Mouse (Mus musculus) forebrain, embryonic 15.5 days (tissue): ENCODE results near the gene Rnf166. TPM values are rescaled to one million over a fixed set of nuclear protein-coding genes. Genes with fewer than 3 reads are reported as not detected.

Source experiments
- ATAC-seq: fragments of 200-750 bp; cut with Nextera tagmentation; replicated peaks from 2 replicates; pipeline ENCODE4 v1.8.0; 2017; ENCODE audit warnings: mild to moderate bottlenecking, moderate TSS enrichment, moderate library complexity
- H3K27ac ChIP-seq: fragments of 300-500 bp; sonication (generic); replicated peaks from 2 replicates; pipeline ENCODE4 v1.5.1; 2015; ENCODE audit warnings: mild to moderate bottlenecking, inconsistent platforms
- H3K27me3 ChIP-seq: fragments of 300-500 bp; sonication (generic); 2 replicates; pipeline ENCODE4 v1.6.1; 2015; ENCODE audit warnings: inconsistent platforms
- H3K36me3 ChIP-seq: fragments of 300-500 bp; sonication (generic); 2 replicates; pipeline ENCODE4 v1.6.1; 2015; ENCODE audit warnings: mild to moderate bottlenecking, inconsistent platforms
- H3K4me1 ChIP-seq: fragments of 300-500 bp; sonication (generic); 2 replicates; pipeline ENCODE4 v1.6.1; 2015; ENCODE audit warnings: inconsistent platforms
- H3K4me2 ChIP-seq: fragments of 300-500 bp; sonication (generic); replicated peaks from 2 replicates; pipeline ENCODE4 v1.6.1; 2015; ENCODE audit warnings: mild to moderate bottlenecking, inconsistent platforms
- H3K4me3 ChIP-seq: fragments of 300-500 bp; sonication (generic); 2 replicates; pipeline ENCODE4 v1.5.1; 2015; ENCODE audit warnings: mild to moderate bottlenecking, inconsistent platforms
- H3K9ac ChIP-seq: fragments of 300-500 bp; sonication (generic); replicated peaks from 2 replicates; pipeline ENCODE4 v1.6.1; 2015; ENCODE audit warnings: mild to moderate bottlenecking, inconsistent platforms
- H3K9me3 ChIP-seq: fragments of 300-500 bp; sonication (generic); 2 replicates; pipeline ENCODE4 v1.6.1; 2016; ENCODE audit warnings: inconsistent platforms
- WGBS: fragments of 180-500 bp; shearing (Covaris S2); methylation state at CpG from one replicate; pipeline ENCODE4 v1.1.7; 2015; ENCODE audit warnings: mixed read lengths; 5-methylcytosine and 5-hydroxymethylcytosine counted together
- polyA plus RNA-seq: library from polyadenylated mRNA; unstranded; fragments of >200 nt; fragmentation: Nextera tagmentation; extraction: Ambion mirVana; gene quantifications from 2 replicates; pipeline ENCODE4 v1.2.1, GENCODE M21; 2015

Rnf166 gene
- polyA plus RNA-seq, 1 experiment from 2014 or later, result 44.8 TPM

GRCm38 (mm10) chr8:122445203-122445602 is 30.7 kb downstream of the Rnf166 start:
- no peak for ATAC-seq
- 70% methylated on average over 3 of the region's 3 CpGs for WGBS
- Histone ChIP-seq H3K9me3 (no peaks in the 10 kb centered on the region), H3K27me3 (no peaks in the 10 kb centered on the region), H3K4me3 (peak overlapping the region; percentile 64; the same call in 1 of the 2 replicates), H3K9ac (no peak overlapping the region), H3K4me1 (peaks cover 28% of the 10 kb centered on the region), H3K36me3 (no peaks in the 10 kb centered on the region), H3K27ac (peak overlapping the region; percentile 98), H3K4me2 (peak overlapping the region; percentile 60; the same call in 1 of the 2 replicates)

- Histone ChIP-seq H3K4me3 (peak overlapping the region; percentile 64), H3K36me3 (peaks cover 2% of the 10 kb centered on the region; the same call in 1 of the 2 replicates), H3K9me3 (no peaks in the 10 kb centered on the region), H3K27ac (peak overlapping the region; percentile 98), H3K4me2 (peak overlapping the region; percentile 60), H3K4me1 (peaks cover 28% of the 10 kb centered on the region), H3K9ac (peak overlapping the region; percentile 84), H3K27me3 (no peaks in the 10 kb centered on the region)
- WGBS, result 2% methylated on average over 19 of the region's 19 CpGs
- ATAC-seq, result peak; percentile 66
Measured at GRCm38 (mm10) chr8:122444058-122444748, 31.7 kb downstream of the Rnf166 start.

GRCm38 (mm10) chr8:122443262-122444006 is 32.4 kb downstream of the Rnf166 start, which contains the start of gene Mvd:
Gene Mvd, minus strand, starts transcription at chr8:122443422.
- Histone ChIP-seq H3K9me3 (no peaks in the 10 kb centered on the region), H3K4me1 (peaks cover 28% of the 10 kb centered on the region), H3K4me3 (peak within 1 kb of the TSS; percentile 64), H3K4me2 (peak within 1 kb of the TSS; percentile 86), H3K27ac (peak within 1 kb of the TSS; percentile 98), H3K27me3 (no peaks in the 10 kb centered on the region), H3K36me3 (peaks cover 4% of the 10 kb centered on the region; the same call in 1 of the 2 replicates), H3K9ac (peak within 1 kb of the TSS; percentile 84)
- under 1% methylated on average over 47 of the region's 47 CpGs for WGBS
- ATAC-seq, result peak; percentile 99

- peak overlapping the region; percentile 82 for H3K27ac ChIP-seq
- no peak for ATAC-seq
Measured at GRCm38 (mm10) chr8:122442781-122443180, 33.1 kb downstream of the Rnf166 start.

GRCm38 (mm10) chr8:122442356-122442755 is 33.5 kb downstream of the Rnf166 start:
- Histone ChIP-seq H3K4me1 (peaks cover 28% of the 10 kb centered on the region), H3K9me3 (no peaks in the 10 kb centered on the region), H3K27ac (no peak overlapping the region), H3K9ac (peak overlapping the region; percentile 69), H3K4me2 (peak overlapping the region; percentile 86), H3K4me3 (peak overlapping the region; percentile 64), H3K27me3 (no peaks in the 10 kb centered on the region), H3K36me3 (peaks cover 7% of the 10 kb centered on the region; the same call in 1 of the 2 replicates)
- ATAC-seq, result no peak
- whole genome bisulfite sequencing, result 16% methylated on average over 7 of the region's 7 CpGs

More at GRCm38 (mm10) chr8:122442781-122443180, 33.1 kb downstream of the Rnf166 start:
- under 1% methylated on average over 12 of the region's 12 CpGs for WGBS
- Histone ChIP-seq H3K36me3 (peaks cover 7% of the 10 kb centered on the region; the same call in 1 of the 2 replicates), H3K27me3 (no peaks in the 10 kb centered on the region), H3K9me3 (no peaks in the 10 kb centered on the region), H3K4me2 (peak overlapping the region; percentile 86), H3K9ac (peak overlapping the region; percentile 69), H3K4me3 (peak overlapping the region; percentile 64), H3K4me1 (peaks cover 28% of the 10 kb centered on the region)

- Histone ChIP-seq H3K4me2 (no peak overlapping the region), H3K4me1 (peaks cover 28% of the 10 kb centered on the region), H3K9ac (no peak overlapping the region), H3K4me3 (no peak overlapping the region), H3K9me3 (no peaks in the 10 kb centered on the region), H3K36me3 (peaks cover 18% of the 10 kb centered on the region), H3K27me3 (no peaks in the 10 kb centered on the region), H3K27ac (no peak overlapping the region)
- ATAC-seq, result no peak
- 100% methylated on average over 1 of the region's 1 CpGs for WGBS
Measured at GRCm38 (mm10) chr8:122441326-122441725, 34.5 kb downstream of the Rnf166 start.

GRCm38 (mm10) chr8:122439336-122439735 is 36.5 kb downstream of the Rnf166 start:
- no peaks in the 10 kb centered on the region for H3K27me3 ChIP-seq
- peaks cover 33% of the 10 kb centered on the region for H3K36me3 ChIP-seq
- no peak overlapping the region for H3K9ac ChIP-seq
- no peaks in the 10 kb centered on the region for H3K9me3 ChIP-seq
- WGBS, result 89% methylated on average over 16 of the region's 16 CpGs
- H3K4me3 ChIP-seq, result no peak overlapping the region
- H3K4me2 ChIP-seq, result no peak overlapping the region
- ATAC-seq, result no peak
- peaks cover 12% of the 10 kb centered on the region for H3K4me1 ChIP-seq
- no peak overlapping the region for H3K27ac ChIP-seq

- WGBS, result 92% methylated on average over 13 of the region's 13 CpGs
- Histone ChIP-seq H3K36me3 (peaks cover 38% of the 10 kb centered on the region), H3K4me2 (no peak overlapping the region), H3K9me3 (no peaks in the 10 kb centered on the region), H3K4me1 (peaks cover 13% of the 10 kb centered on the region), H3K27ac (no peak overlapping the region), H3K9ac (no peak overlapping the region), H3K27me3 (no peaks in the 10 kb centered on the region), H3K4me3 (no peak overlapping the region)
- ATAC-seq, result no peak
Measured at GRCm38 (mm10) chr8:122437708-122438331, 38.0 kb downstream of the Rnf166 start.

- Histone ChIP-seq H3K9me3 (no peaks in the 10 kb centered on the region), H3K9ac (no peak overlapping the region), H3K27me3 (no peaks in the 10 kb centered on the region), H3K4me3 (no peak overlapping the region), H3K4me1 (peaks cover 11% of the 10 kb centered on the region), H3K27ac (no peak overlapping the region), H3K36me3 (peaks cover 38% of the 10 kb centered on the region), H3K4me2 (no peak overlapping the region)
- no peak for ATAC-seq
- WGBS, result 89% methylated on average over 20 of the region's 20 CpGs
Measured at GRCm38 (mm10) chr8:122436586-122437125, 39.2 kb downstream of the Rnf166 start.

GRCm38 (mm10) chr8:122436146-122436545 is 39.7 kb downstream of the Rnf166 start:
- Histone ChIP-seq H3K4me2 (no peak overlapping the region), H3K4me3 (no peak overlapping the region), H3K9me3 (no peaks in the 10 kb centered on the region), H3K9ac (no peak overlapping the region), H3K36me3 (peaks cover 38% of the 10 kb centered on the region), H3K27me3 (no peaks in the 10 kb centered on the region), H3K27ac (no peak overlapping the region), H3K4me1 (peaks cover 11% of the 10 kb centered on the region)
- no peak for ATAC-seq
- 96% methylated on average over 9 of the region's 9 CpGs for WGBS

- Histone ChIP-seq H3K27me3 (no peaks in the 10 kb centered on the region), H3K27ac (no peak overlapping the region), H3K9ac (no peak overlapping the region), H3K9me3 (no peaks in the 10 kb centered on the region), H3K36me3 (peaks cover 38% of the 10 kb centered on the region), H3K4me2 (no peak overlapping the region), H3K4me3 (no peak overlapping the region), H3K4me1 (peaks cover 11% of the 10 kb centered on the region)
- no peak for ATAC-seq
- 89% methylated on average over 6 of the region's 6 CpGs for WGBS
Measured at GRCm38 (mm10) chr8:122435375-122435774, 40.5 kb downstream of the Rnf166 start.
